Mouse (Mus musculus) C3H10T1/2 (cell line): ENCODE measurements around the gene Cx3cl1. TPM values are rescaled to one million over a fixed set of nuclear protein-coding genes. Genes with fewer than 3 reads are reported as not detected.

Experiments used
- polyA plus RNA-seq, 2 experiments: library from polyadenylated mRNA; unstranded; fragments of >200 nt; fragmentation: generic; extraction: Trizol; gene quantifications; one replicate each; pipeline ENCODE4 v1.2.1; 2012; ENCODE audit warnings: missing spikeins in 2 of 2

Gene Cx3cl1
- 100 to 1,000 TPM in 1 of 2 experiments, 10 to 100 TPM in 1; 16.1 to 126 TPM for polyA plus RNA-seq

GRCm38 (mm10) chr8:94771941-94772670 is at the start of gene Cx3cl1:
Cx3cl1 (plus strand) TSS chr8:94772009.

GRCm38 (mm10) chr8:94745476-94746184 is 26.2 kb upstream of the Cx3cl1 start, which contains the start of gene Ccl22:
Ccl22 (plus strand) TSS chr8:94745590.

DNA sequence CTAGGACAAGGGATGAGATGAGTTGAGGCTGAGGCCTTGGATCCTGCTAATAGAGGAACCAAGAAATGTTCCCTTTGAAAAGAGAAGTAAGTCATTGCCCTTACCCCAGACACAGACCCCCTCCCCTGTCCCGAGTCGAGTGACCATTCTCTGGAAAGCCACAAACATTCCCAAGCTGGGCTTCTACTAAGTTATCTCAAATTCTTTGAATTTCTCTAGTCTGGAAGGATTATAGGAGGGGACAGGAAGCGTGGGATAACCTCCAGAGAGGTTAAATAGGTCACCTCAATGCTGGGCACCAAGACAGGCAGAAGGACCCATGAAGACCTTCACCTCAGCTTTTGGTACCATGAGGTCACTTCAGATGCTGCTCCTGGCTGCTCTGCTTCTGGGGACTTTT is 38.3 kb downstream of the Cx3cl1 start, which contains the start of gene Ccl17:
Gene Ccl17 (plus strand): TSS at position 301 of the 400 bp plus-strand sequence.

Other genes with a start within 250 kb of the Cx3cl1 start
- gene Cpne2, start 239.0 kb upstream of the Cx3cl1 start, polyA plus RNA-seq: 10 to 100 TPM; 34.5 to 70.8 TPM
- 1 to 10 TPM in 1 of 2 experiments, under 1 TPM in 1; 0.54 to 6.9 TPM for gene Rspry1, start 170.1 kb upstream of the Cx3cl1 start, polyA plus RNA-seq
- 10 to 100 TPM; 12.5 to 33.9 TPM for gene Fam192a, start 170.0 kb upstream of the Cx3cl1 start, polyA plus RNA-seq
- 10 to 100 TPM; 30.0 to 81.2 TPM for gene Arl2bp, start 105.4 kb upstream of the Cx3cl1 start, polyA plus RNA-seq
- gene Pllp, start 75.7 kb upstream of the Cx3cl1 start, polyA plus RNA-seq: under 1 TPM; 0.32 to 0.37 TPM
- gene Ccl22, start 26.4 kb upstream of the Cx3cl1 start, polyA plus RNA-seq: not detected
- 1 to 10 TPM; 4.4 TPM for gene Ccl17, start 38.4 kb downstream of the Cx3cl1 start, polyA plus RNA-seq
- gene Coq9, start 66.3 kb downstream of the Cx3cl1 start, polyA plus RNA-seq: 10 to 100 TPM; 19.7 to 59.9 TPM
- gene Ciapin1, start 66.3 kb downstream of the Cx3cl1 start, polyA plus RNA-seq: 10 to 100 TPM; 31.2 to 79.3 TPM
- 10 to 100 TPM; 63.1 to 72.9 TPM for gene Polr2c, start 85.4 kb downstream of the Cx3cl1 start, polyA plus RNA-seq
- gene Dok4, start 104.3 kb downstream of the Cx3cl1 start, polyA plus RNA-seq: 1 to 10 TPM; 2.9 to 9.3 TPM
- gene Ccdc102a, start 146.1 kb downstream of the Cx3cl1 start, polyA plus RNA-seq: 10 to 100 TPM; 14.2 to 48.4 TPM
- gene Adgrg5, start 151.7 kb downstream of the Cx3cl1 start, polyA plus RNA-seq: under 1 TPM in 1 of 2 experiments, not detected in 1; 0.04 TPM
- gene Adgrg1, start 202.7 kb downstream of the Cx3cl1 start, polyA plus RNA-seq: 1 to 10 TPM; 1.2 to 1.9 TPM
- gene Adgrg3, start 245.7 kb downstream of the Cx3cl1 start, polyA plus RNA-seq: under 1 TPM in 1 of 2 experiments, not detected in 1; 0.01 TPM